Mouse (Mus musculus): ENCODE measurements around the gene Shc4.

DNA sequence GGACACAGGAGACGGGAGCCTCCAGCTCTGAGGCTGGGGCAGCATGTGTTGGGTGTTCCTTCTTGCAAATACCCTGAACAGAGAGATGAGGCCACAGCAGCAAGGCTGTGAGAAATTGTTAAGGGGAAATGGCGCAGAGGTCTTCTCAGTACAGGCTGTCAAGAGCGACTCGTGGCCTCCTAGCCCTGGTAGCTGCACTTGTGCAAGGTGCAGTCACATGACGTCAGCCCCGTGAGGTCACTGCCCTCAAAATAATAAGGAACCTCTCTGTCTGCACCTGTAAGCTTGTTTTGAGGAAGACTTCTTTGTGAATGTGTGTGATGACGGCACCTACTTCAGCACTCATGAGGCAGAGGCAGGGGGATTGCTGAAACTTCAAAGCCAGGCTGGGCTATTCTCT lies 40.1 kb downstream of the Shc4 start:
- no peak for TF ChIP-seq HCFC1 (IDR thresholded peaks at IDR 0.05; ENCODE audit: borderline replicate concordance, insufficient read depth, low read length)
- TF ChIP-seq ZC3H11A (IDR thresholded peaks at IDR 0.05; ENCODE audit: borderline replicate concordance, low read depth, low read length) = no peak
- no peak for TF ChIP-seq CHD2 (IDR thresholded peaks at IDR 0.05; ENCODE audit: low read depth, low read length)
- no peak for TF ChIP-seq MAFK (IDR thresholded peaks at IDR 0.05; ENCODE audit: insufficient read depth, low read depth, low read length)
- no peak for TF ChIP-seq ZNF384 (IDR thresholded peaks at IDR 0.05; ENCODE audit: low read depth, low read length)

Data from ES-E14 (cell line).